Mouse (Mus musculus) bone marrow, adult 2 months (tissue): ENCODE measurements around the gene Eif3d. TPM values are rescaled to one million over a fixed set of nuclear protein-coding genes. Genes with fewer than 3 reads are reported as not detected.

Experiments
- H3K27ac ChIP-seq: fragments of 200-500 bp; 2 replicates; pipeline ENCODE4 v1.5.1; 2012; ENCODE audit warnings: low read depth, mild to moderate bottlenecking, control low read depth, inconsistent platforms, low read length; ENCODE audit not compliant: control insufficient read depth, poor library complexity, insufficient read depth
- H3K4me1 ChIP-seq: fragments of 200-500 bp; 2 replicates; pipeline ENCODE4 v1.6.1; 2011; ENCODE audit warnings: low read length; ENCODE audit not compliant: control insufficient read depth, insufficient read depth
- H3K4me3 ChIP-seq: fragments of 200-500 bp; replicated peaks from 2 replicates; pipeline ENCODE3; 2011; ENCODE audit warnings: mild to moderate bottlenecking, low read depth, low read length, control low read depth; ENCODE audit not compliant: control insufficient read depth
- CTCF ChIP-seq: fragments of 200-500 bp; IDR thresholded peaks from 2 replicates; pipeline ENCODE4 v1.5.1; 2011; ENCODE audit warnings: low read length, control low read depth; ENCODE audit not compliant: control insufficient read depth, insufficient read depth
- POLR2A ChIP-seq: fragments of 200-500 bp; IDR thresholded peaks from 2 replicates; pipeline ENCODE4 v1.6.1; 2011; ENCODE audit warnings: low read depth, mild to moderate bottlenecking, control low read depth, low read length, borderline replicate concordance; ENCODE audit not compliant: control insufficient read depth
- WGBS: fragments of 180-500 bp; shearing (Covaris S2); methylation state at CpG from one replicate; pipeline ENCODE4 v1.1.7; 2018; 5-methylcytosine and 5-hydroxymethylcytosine counted together
- polyA plus RNA-seq: library from polyadenylated mRNA; stranded (reverse); fragments of >200 nt; gene quantifications from 2 replicates; pipeline ENCODE4 v1.2.4, GENCODE M21; 2011; ENCODE audit warnings: low replicate concordance; ENCODE audit not compliant: missing spikeins, insufficient read depth, insufficient read length

Eif3d gene
- polyA plus RNA-seq, 1 experiment, result 79.3 TPM

DNA sequence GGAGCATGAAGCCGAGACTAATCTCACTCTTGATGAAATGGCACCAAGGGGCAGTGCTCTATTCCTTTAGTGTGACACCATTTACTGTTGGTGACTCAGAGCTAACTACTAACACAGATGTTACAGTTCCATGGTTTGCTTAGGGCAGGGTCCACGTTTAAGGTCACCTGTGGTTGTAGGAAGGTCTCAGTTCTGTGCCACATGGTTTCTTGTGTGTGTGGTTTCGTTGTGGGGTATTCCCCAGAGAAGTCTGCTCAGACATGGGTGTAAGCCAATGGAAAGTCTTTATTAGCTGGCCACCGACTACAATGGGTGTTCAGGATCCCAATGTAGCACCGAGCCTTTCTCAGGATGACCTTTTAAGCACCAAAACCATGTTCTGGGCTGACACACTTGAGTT, 32.1 kb downstream of the Eif3d start:
- peaks cover 1% of the 10 kb centered on the region; the same call in 1 of the 2 replicates for H3K4me1 ChIP-seq
- TF ChIP-seq POLR2A (no peak), CTCF (no peak)
- 67% methylated on average over 5 of the region's 5 CpGs for WGBS
- H3K27ac ChIP-seq, result no peak overlapping the region
- H3K4me3 ChIP-seq, result no peak overlapping the region

DNA sequence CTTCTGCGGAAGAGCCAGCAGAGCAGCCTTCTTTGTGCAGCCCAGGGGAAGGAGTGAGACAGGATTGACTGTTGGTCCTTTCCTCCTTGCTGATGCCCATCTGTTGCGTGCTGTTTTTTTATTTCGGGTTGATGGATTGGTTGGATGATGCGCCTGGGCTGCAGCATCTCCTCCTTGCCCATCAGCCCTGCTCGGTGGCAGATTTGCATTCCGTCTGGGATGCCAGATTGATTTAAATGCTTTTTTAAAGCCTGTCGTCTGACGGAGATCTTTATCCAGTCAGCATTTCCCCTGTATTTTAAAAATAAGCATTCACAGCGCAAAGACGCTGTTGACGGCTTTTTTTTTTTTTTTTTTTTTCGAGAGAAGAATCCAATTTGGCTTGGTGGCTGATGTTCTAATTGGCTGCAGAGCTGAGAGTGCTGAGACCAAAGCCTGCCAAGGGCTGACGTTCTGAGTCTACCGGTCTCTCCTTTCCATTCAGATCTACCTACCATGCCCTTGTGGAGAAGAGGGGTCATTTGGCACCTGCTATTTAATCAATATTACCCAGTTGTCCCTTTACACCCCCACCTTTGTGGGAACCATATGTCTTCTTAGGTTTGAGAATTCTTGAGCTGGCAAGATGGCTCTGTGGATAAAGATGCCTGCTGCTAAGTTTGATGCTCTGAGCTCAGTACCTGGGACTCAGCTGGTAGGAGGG, 34.8 kb downstream of the Eif3d start:
- TF ChIP-seq POLR2A, result no peak
- no peak overlapping the region for H3K27ac ChIP-seq
- H3K4me3 ChIP-seq, result no peak overlapping the region
- peaks cover 10% of the 10 kb centered on the region for H3K4me1 ChIP-seq
- WGBS, result 85% methylated on average over 14 of the region's 14 CpGs

DNA sequence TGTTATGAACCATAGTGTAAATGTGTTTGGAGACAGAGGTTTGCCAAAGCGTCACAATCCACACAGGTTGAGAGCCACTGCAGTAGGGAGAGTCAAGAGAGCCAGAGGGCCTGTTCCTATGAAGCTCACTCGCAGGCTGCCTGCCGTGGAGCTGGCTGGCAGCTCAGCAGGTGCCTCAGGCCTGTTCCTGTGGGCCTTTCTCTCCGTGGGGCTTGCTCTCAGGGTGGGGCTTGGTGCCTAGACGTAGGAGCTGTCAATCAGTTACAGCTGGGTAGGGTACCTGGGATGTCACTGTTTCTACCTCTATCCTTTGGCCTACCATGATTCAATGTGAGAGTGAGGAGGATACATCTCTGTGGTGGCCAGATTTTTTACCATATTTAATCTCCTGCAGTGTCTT, 35.6 kb downstream of the Eif3d start:
- 81% methylated on average over 5 of the region's 5 CpGs for WGBS
- Histone ChIP-seq H3K27ac (no peak overlapping the region), H3K4me1 (peaks cover 10% of the 10 kb centered on the region), H3K4me3 (no peak overlapping the region)
- TF ChIP-seq POLR2A, result no peak
- no peak for TF ChIP-seq CTCF

DNA sequence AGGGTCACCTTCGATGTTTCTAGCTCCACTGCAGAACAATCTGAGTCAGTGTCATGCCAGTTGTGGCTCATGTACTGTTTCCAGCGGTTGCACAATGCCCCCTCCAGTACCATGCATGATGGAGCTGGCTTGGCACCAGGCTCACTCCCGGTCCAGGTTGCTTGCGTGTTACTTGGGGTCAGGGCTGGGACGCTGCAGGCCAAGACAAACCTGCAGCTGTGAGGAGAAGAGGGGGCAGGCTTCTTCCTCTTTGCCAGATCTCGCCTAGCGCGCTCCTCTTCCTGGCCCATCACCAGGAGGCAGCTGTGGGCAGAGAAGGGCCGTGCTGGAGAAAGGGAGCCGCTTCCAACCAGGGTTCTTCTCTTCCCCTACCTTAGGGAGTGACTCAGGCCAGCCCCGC, 36.3 kb downstream of the Eif3d start:
- TF ChIP-seq POLR2A (no peak), CTCF (no peak; the same call in 1 of the 2 replicates)
- H3K27ac ChIP-seq, result no peak overlapping the region
- no peak overlapping the region for H3K4me3 ChIP-seq
- H3K4me1 ChIP-seq, result peaks cover 10% of the 10 kb centered on the region
- 24% methylated on average over 11 of the region's 11 CpGs for WGBS

GRCm38 (mm10) chr15:77933770-77934169, 36.8 kb downstream of the Eif3d start:
- no peak; the same call in 1 of the 2 replicates for TF ChIP-seq POLR2A
- TF ChIP-seq CTCF, result peak; percentile 99
- Histone ChIP-seq H3K4me1 (peaks cover 10% of the 10 kb centered on the region), H3K27ac (no peak overlapping the region; the same call in 1 of the 2 replicates), H3K4me3 (no peak overlapping the region)
- WGBS, result under 1% methylated on average over 14 of the region's 14 CpGs

DNA sequence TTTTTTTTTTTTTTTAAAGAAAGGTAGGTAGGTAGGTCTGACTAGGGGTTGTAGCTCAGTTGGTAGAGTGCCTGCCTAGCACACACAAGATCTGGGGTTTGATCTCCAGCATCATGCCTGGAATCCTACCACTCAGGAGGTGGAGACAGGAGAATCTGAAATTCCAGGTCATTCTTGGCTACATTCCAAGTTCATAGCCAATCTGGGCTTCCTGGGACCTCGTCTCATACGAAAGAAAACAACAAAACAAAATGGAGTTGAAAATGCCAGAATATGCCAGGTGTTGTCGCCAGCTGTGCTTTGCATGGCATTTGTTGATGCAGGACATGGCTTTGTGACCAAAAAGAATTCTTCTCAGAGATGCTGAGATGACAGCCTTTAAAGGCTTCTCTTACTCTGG, 37.4 kb downstream of the Eif3d start:
- 58% methylated on average over 3 of the region's 3 CpGs for WGBS
- no peak for TF ChIP-seq CTCF
- TF ChIP-seq POLR2A, result no peak
- H3K27ac ChIP-seq, result no peak overlapping the region
- H3K4me1 ChIP-seq, result peaks cover 10% of the 10 kb centered on the region
- H3K4me3 ChIP-seq, result no peak overlapping the region

GRCm38 (mm10) chr15:77931689-77932016, 39.0 kb downstream of the Eif3d start:
- H3K27ac ChIP-seq, result peak overlapping the region; percentile 88
- TF ChIP-seq POLR2A, result 0 out of 2 replicates have a peak, but pooled peaks have one; percentile 16
- TF ChIP-seq CTCF, result no peak
- peak overlapping the region; percentile 29 for H3K4me3 ChIP-seq
- peaks cover 10% of the 10 kb centered on the region for H3K4me1 ChIP-seq
- 36% methylated on average over 6 of the region's 6 CpGs for WGBS

- 66% methylated on average over 6 of the region's 6 CpGs for WGBS
- H3K4me1 ChIP-seq, result peaks cover 10% of the 10 kb centered on the region
- no peak for TF ChIP-seq CTCF
- no peak for TF ChIP-seq POLR2A
- H3K27ac ChIP-seq, result peak overlapping the region; percentile 88
- H3K4me3 ChIP-seq, result peak overlapping the region; percentile 29
Observed at GRCm38 (mm10) chr15:77930986-77931688, 39.5 kb downstream of the Eif3d start.
